Mouse (Mus musculus): ENCODE measurements at regions not wholly inside any gene's neighbourhood (a gene's known extent, or its start where the extent isn't known, plus 50 kb on each side); places are given as distances from the start of the nearest gene placed in this dataset.

DNA sequence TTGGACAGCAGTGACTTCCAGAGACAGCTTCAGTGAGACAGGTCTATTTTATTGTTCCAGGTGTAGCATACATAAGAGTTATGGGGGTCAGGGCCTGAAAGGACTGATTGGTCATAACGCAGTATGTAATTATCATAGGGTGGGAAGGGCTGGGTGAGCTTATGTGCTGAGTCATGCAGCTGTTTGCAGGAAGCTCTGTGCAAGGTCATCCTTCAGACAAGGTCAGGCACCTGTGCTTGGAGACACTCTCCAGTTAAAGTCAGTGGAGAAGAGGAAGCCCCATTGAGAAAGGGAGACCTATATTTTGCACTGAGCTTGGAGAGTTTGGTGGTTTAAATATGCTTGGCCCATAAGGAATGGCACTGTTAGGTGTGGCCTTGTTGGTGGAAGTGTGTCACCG lies 62.0 kb upstream of the Nkd1 start:
- Histone ChIP-seq H3K27me3 (ENCODE audit: control insufficient read depth, insufficient read depth, low read length) (peaks cover 5% of the 10 kb centered on the region; the same call in 1 of the 2 replicates), H3K27ac (ENCODE audit: low read depth, low read length) (no peak overlapping the region), H3K36me3 (ENCODE audit: control insufficient read depth, insufficient read depth, low read length) (no peaks in the 10 kb centered on the region), H3K9ac (ENCODE audit: low read length) (no peak overlapping the region), H3K4me1 (replicated peaks; ENCODE audit: control insufficient read depth, insufficient read depth, low read length) (peaks cover 9% of the 10 kb centered on the region), H3K4me2 (ENCODE audit: low read depth, low read length, severe bottlenecking) (no peak overlapping the region), H3K4me3 (ENCODE audit: low read depth, low read length) (no peak overlapping the region), H3K9me3 (ENCODE audit: control insufficient read depth, low read length) (peaks cover 7% of the 10 kb centered on the region; the same call in 1 of the 2 replicates)
- 88% methylated on average over 2 of the region's 2 CpGs for WGBS
- DNase-seq (ENCODE audit: low spot score): no peak
- ATAC-seq (replicated peaks; ENCODE audit: low FRiP score): no peak

DNA sequence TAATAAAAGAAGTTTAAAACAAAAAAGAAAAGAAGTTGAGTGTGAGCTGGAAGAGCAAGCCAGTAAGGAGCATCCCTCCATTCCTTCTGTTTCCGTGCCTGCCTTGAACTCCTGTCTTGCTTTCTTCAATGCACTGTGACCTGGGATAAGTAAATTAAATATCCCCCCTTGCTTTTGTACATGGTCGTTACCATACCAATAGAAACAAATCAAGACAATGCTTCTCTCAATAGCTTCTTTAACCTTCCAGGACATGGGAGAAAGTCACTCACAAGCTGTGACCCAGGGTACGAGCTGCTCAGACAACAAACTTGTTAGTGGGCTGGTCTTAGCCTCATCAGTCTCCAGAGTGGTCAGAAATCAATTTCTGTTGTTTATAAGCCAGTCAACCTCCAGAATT lies 53.4 kb upstream of the Nkd1 start:
- no peak overlapping the region for H3K27ac ChIP-seq (ENCODE audit: low read depth, low read length)
- no peaks in the 10 kb centered on the region; the same call in 1 of the 2 replicates for H3K9me3 ChIP-seq (ENCODE audit: control insufficient read depth, low read length)
- no peak overlapping the region for H3K4me3 ChIP-seq (ENCODE audit: low read depth, low read length)
- 62% methylated on average over 3 of the region's 3 CpGs for WGBS
- H3K4me2 ChIP-seq (ENCODE audit: low read depth, low read length, severe bottlenecking): no peak overlapping the region
- H3K4me1 ChIP-seq (replicated peaks; ENCODE audit: control insufficient read depth, insufficient read depth, low read length): no peaks in the 10 kb centered on the region; the same call in 1 of the 2 replicates
- no peak overlapping the region for H3K9ac ChIP-seq (ENCODE audit: low read length)
- DNase-seq (ENCODE audit: low spot score): no peak
- no peak for ATAC-seq (replicated peaks; ENCODE audit: low FRiP score)
- H3K27me3 ChIP-seq (ENCODE audit: control insufficient read depth, insufficient read depth, low read length): no peaks in the 10 kb centered on the region
- no peaks in the 10 kb centered on the region for H3K36me3 ChIP-seq (ENCODE audit: control insufficient read depth, insufficient read depth, low read length)

GRCm38 (mm10) chr8:88470931-88471455 lies 50.2 kb upstream of the Nkd1 start:
- H3K4me1 ChIP-seq (replicated peaks; ENCODE audit: control insufficient read depth, insufficient read depth, low read length): no peaks in the 10 kb centered on the region; the same call in 1 of the 2 replicates
- no peak overlapping the region for H3K4me3 ChIP-seq (ENCODE audit: low read depth, low read length)
- WGBS: 42% methylated on average over 8 of the region's 8 CpGs
- no peak overlapping the region for H3K9ac ChIP-seq (ENCODE audit: low read length)
- H3K27me3 ChIP-seq (ENCODE audit: control insufficient read depth, insufficient read depth, low read length): no peaks in the 10 kb centered on the region
- H3K9me3 ChIP-seq (ENCODE audit: control insufficient read depth, low read length): no peaks in the 10 kb centered on the region; the same call in 1 of the 2 replicates
- H3K36me3 ChIP-seq (ENCODE audit: control insufficient read depth, insufficient read depth, low read length): no peaks in the 10 kb centered on the region
- DNase-seq (ENCODE audit: low spot score) (no peak), ATAC-seq (replicated peaks; ENCODE audit: low FRiP score) (no peak)
- H3K27ac ChIP-seq (ENCODE audit: low read depth, low read length): no peak overlapping the region
- no peak overlapping the region for H3K4me2 ChIP-seq (ENCODE audit: low read depth, low read length, severe bottlenecking)
